Mouse (Mus musculus) spleen, postnatal 4 days (tissue): Measurements from ENCODE around the gene Enpp6.

Source experiments
- DNase-seq, 2 experiments: peaks; one replicate each; pipeline ENCODE4 v3.0.0; 2022; ENCODE audit warnings: low spot score in 2 of 2

Gene Enpp6

DNA sequence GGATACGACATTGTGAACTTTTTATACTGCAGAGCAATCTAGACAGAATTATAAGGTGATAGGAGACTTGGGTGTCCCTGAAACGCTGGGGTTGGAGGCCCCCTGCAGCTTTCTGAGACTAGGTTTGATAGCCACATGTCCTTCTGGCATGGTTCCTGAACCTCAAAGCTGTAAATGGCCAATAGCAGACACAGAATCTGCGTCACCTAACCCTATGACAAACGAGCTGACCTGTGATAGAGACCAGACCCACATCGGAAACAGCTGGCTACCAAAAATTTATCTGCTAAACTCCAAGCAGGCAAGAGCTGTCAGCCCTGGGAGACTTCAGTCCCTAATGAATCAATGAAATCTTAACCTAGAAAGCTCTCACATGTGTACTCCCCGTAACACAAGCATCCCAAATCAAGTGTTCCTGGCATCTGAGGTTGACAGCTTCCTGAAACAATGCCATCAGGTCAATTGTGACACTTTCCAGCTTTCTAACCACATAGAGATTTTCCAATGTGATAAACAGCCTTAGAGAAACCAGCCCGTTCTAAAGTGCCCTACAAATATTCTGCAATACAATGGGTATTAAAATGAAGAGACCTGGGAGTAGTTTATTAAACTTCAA, 74.5 kb downstream of the Enpp6 start:
- no peak for DNase-seq

DNA sequence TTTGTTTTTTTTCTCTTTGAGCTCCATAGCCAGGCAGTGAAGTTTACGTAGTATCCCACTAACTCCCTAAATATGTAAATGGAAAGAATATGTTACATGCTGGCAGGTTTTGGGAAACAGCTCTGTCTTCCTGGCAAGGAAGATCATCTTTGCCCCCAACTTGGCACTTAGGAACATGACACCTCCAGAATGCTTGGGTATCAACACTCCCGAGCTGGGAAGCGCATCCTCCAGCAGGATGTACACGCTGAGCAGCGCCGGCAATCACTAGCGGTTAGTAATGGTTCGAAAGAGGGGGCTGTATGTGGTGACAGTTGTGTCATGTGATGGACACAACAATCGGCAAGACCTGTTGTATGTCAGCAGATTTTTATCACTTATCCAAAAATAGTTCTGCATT, 80.4 kb downstream of the Enpp6 start:
- DNase-seq = no peak

DNA sequence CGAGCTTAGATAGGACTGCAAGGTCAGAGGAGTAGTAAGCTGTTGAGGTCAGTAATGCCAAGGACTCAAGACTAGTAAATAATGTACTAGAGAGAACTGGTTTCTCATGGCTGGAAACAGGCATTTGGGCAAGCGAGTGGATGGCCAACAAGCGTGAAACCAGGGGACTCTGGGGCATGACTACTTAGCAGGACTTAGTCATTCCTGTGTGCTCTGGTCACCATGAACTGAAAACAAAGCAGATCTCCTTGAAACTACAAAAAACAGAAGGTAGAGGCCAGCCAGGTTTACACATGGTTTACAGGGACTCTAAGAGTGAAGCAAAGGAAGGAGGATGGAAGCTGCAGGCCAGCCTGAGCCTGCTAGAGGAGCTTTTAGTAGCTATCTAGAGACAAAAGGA, 82.9 kb downstream of the Enpp6 start:
- DNase-seq = no peak

DNA sequence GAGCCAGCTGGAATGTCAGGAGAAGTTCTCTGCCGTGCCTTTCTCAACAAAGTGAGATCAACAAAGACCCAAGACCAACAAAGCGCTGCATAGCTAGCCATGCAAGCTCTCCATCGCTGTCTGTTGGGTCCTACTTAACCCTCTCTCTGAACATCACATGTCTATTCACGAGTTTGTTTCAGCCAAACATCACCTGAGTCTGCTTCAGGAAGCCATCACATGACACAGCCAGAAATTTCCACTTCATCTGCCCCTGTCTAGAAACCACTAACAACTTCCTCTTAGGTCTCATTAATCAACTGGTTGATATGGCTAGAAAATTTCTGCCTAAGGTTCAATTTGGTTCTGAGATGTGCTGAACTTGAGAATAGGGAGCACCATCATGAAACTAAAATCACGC, 85.3 kb downstream of the Enpp6 start:
- no peak for DNase-seq

DNA sequence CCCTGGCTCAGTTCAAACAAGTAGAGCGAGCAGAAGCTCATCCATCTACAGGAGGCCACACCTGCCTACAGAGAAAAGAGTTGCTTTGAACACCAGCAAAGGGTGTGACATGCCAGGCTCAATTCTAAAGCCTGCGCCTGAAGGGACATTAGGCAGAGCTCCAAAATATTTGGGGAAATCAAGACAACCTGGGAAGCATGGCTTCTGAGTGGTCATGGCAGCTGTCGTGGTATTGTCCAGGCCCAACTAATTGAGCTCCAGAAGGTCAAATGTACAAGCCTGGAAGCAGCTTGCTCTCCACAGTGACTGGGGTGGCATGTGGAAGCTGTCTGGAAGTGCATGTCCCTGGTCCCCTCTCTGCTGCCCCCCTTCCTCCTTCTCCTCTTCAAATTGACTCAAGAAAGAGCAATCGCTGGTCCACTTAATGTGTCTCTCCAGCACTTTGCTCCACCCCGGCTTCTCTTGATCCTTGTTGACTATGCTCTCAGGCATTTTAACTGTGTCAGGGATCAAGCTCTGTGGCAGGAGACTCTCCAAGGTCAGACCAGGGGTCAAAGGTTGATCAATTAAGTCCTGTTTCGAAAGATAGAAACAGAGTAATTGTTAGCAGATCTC, 89.4 kb downstream of the Enpp6 start:
- DNase-seq = no peak

DNA sequence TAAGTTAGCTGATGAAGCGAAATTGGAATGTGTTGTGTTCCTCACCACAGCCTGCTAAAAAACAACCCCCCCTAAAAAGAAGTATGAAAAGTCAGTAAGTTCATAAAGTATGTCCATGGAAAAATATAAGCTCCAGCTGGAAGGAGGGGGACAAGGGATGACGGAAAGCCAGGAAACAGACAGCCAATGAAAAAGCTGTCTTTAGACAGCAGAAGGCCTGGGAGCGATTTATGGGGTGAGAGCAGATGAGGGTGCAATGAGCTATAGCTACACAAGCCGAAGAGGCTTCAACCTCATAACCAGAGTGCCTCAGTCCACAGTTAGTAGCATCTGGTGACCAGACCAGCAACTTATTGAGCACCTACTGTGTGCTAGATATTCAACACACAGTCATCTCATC, 93.3 kb downstream of the Enpp6 start:
- no peak for DNase-seq

DNA sequence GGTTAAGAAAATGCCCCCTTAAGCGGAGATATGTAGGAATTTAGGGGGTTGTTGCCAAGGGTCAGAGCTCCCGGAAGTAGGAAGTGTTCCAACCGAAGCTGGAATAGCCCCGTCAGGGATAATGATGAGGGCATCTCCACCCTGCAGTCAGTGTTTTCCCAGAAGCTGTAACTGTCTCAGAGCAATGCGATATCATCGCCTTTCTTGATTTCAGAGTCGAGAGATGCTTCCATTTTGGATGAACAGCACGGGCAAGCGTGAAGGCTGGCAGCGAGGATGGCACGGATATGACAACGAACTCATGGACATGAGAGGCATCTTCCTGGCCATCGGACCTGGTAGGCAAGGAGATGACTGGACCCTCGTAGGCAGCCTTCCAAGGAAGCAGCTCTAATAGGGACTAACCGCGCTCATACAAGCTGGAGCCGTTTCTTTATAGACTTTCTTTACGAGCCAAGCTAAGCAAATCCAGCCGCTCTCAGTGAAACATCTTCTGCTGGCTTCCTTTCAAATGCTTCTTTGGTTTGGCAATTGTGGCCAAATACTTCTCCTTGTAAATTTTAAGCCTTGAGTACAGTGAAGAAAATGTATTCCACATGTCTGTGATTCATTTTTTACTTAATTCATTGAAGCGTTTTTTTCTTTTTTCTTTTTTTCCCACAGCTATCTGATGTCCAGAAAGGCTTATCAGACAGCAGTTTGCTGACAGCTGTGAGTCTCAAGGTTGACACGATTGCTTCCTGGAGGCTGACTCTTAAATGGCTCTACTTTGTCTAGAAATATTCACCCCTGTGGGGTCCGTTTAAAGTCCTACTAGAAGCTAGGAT, 95.7 kb downstream of the Enpp6 start:
- no peak for DNase-seq

DNA sequence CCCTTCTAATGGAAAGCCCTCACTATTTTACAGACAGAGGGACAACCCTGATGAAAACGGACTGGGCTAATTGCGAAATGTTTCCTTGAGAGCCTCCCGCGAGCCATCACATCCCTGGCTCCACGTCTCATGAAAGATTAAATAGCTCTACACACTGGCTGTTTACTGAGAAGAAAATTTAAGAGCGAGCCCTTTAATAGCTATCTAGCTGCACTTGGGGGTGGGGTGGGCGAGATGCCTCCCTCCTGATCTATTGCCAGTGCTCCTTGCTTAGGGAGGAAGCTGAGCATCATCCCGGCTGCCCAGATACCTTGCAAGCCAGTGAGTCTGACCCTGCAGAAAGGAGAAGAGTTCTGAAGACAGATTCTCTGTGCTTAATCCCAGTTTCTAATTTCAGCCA, 103.3 kb downstream of the Enpp6 start:
- no peak for DNase-seq

DNA sequence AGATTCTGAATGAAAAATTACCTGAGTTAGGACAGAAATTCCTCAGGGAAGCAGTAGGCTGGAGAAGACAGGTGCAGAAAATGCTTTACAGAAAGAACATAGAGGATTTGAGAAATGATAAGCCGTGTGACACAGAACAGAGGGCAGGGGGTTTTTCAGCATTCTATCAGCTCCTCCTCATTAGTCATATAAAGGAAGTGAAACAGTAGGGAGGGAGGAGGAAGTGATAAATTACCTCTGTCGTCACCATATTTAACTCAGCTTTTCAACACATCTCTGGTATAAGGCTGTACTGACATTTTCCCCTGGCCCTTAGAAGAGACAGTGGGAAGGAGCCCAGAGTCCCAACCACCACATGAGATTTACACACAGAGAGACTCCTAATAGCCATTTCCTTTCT, 118.9 kb downstream of the Enpp6 start:
- DNase-seq = no peak

DNA sequence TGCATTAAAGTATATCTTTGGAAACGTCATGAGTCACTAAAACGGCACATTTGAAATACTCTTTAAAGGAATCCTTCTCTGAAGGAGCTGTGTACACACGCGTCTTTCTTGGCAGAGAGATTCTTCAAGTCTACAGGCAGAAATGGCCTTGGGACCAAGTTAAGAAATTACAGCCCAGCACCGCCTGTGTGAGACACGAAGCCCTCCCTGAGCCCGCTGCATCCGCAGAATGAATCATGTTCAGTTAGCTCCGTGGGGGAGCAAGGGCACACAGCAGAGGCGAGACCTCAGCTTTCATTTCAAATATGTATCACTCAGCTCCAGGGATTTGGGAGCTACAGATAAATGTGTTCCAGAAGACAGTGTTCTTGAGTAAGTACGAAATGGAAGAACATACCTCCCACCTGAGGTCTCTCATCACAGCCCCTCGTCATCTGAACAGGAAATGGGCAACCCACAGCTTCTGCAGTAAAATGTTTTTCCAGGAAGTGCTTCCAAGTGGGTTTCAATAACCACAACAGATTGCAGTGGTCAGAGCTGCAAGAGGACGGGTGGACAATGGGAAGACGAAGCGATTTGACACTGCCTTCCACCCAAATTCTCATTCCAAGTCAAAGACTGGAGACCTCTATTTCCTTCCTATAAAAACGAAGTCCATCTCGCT, 127.6 kb downstream of the Enpp6 start:
- DNase-seq = no peak

DNA sequence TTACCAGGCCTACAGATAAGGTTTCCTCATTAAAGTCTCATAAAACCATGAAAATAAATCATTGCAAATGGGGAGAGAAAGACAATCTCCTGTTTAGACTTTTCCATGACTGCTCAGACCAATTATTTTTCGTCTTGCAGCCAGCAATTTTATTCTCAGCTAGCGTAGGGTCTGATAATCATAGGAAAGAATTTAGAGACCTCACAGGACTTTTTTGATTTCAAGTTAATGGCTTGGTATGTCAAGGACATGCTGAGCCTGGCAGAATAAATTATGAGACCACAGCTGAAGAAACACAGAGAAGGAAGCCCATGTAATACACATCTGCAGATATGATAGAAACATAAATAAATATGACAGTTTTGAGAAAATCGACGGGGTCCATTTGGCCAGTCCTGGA, 130.6 kb downstream of the Enpp6 start:
- no peak for DNase-seq

DNA sequence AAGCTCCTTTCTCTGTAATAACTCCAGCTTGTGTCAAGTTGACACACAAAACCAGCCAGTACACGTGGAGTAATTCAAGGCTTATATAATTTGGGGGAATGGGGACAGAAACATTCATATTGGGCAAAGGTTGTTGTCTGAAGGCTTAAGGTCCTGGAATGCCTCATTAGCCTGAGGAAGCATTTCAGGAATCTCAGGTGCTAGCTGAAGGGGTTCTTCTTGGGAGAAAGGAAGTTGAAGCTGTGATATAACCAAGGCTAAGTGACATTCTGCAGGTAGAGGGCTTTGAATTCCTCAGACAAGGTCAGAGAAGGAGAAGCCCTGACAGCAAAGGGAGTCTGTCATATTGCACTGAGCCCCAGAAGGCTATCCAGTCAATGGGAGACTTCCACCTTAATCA, 133.2 kb downstream of the Enpp6 start:
- DNase-seq = no peak

DNA sequence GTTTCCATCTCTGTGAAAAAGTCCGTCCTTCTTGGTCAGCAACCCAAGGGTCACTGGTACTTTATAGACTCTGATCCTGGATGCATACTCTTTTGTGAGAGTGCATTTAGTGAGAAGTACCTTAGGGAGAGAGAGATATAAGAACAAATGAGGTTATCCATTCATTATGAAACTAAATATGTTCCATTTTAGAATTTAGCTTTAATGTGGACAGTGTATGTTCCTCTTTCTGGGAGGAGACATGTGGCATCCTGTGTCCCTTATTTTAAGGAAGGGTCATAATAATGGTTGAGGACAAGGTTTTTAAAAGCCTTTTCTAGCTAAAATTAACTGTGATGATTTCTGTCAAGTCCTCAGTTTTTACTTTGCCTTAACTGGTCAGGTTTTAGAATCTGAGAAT, 142.2 kb downstream of the Enpp6 start:
- no peak for DNase-seq

DNA sequence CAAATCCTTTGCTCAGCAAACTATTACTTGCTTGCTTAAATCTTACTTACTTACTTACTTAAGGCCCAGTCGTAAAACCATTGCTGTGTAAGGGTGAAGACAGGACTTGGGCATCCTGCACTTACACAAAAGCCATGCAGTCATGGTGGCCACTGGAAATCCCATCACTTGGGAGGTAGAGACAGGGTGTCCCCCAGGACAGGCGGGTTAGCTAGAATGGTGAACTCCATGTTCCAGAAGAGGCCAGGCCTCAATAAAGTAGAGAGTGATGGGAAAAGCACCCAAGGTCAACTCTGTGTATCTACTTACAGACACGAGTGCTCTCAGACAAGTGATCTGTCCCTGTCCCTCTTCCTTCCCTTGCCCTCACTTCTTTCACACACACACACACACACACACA, 146.7 kb downstream of the Enpp6 start:
- DNase-seq = peak in 1 of 2 experiments; percentile 51

DNA sequence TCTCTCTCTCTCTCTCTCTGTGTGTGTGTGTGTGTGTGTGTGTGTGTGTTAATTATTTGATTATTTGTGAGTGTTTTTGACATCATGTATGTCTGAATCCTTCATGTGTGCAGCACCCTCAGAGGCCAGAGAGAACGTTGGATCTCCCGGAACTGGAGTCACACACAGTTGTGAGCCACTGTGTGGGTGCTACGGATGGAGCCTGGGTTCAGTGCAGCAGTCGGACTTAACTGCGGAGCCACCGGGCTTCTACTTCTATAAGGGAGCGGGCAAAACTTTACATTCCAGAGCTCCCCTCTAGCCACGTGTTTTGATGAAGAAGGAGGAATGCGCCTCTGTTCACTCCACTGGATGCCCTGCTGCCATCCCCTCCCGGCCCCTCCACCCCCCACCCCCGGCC, 148.0 kb downstream of the Enpp6 start:
- DNase-seq = peak in 1 of 2 experiments; percentile 46

DNA sequence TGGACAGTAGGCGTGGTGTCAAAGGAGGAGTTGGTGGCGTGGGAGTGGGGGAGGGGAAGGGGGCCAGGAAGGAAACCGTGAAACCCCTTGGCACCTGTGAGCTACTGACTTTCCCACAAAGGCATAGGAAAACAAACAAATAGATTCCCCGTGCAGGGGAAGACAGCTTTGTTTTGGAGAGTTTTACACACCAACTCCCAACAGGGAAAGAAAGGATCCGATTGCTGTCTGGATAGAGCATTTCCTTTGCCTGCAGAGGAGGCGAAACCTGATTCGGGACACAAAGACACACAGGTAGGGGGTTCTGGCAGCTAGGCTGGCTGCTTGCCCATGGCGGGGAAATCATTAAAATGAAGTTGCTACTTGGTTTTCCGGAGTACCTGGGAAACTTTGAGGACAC, 148.9 kb downstream of the Enpp6 start:
- DNase-seq = peak in 1 of 2 experiments; percentile 38

DNA sequence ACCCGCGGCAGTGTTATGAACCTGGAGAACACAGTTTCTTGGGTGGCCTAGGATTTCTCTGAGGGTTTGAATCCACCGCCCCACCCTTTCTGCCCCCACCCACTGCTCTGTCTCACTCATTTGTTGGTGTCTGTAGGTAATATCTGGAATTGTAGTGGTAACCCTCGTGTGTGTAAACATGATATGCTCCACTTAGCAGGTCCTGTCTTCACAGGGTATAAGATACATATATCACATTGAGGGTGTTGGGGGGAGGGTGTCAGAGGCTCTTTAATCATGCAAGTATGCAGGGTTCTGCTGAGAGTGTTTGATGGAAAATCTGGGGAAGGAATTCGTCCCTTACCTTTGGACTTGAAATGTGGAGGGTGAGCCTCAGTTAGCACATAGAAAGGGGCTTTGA, 149.4 kb downstream of the Enpp6 start:
- DNase-seq = peak in 1 of 2 experiments; percentile 2

DNA sequence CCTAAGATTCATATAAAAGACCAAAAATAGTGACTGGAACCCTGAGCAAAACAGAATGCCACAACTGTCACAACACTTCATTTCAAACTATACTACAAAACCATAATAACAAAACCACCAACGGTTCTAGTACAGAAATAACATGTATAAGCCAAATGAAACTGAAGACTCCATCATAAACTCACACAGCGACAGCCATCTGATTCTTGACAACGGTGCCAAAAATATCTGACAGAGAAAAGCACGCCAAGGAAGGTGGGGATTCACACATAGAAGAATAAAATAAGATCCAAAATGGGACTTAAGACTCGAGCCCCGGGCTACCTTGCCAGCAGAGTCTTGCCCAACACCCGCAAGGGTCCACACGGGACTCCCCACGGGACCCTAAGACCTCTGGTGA, 158.6 kb downstream of the Enpp6 start:
- DNase-seq = peak in 1 of 2 experiments; percentile 8
